Mouse (Mus musculus) embryo, embryonic 9.5 days (tissue): ENCODE data around the gene Egfr.

Source experiments
- DNase-seq: peaks from one replicate; pipeline ENCODE4 v3.0.0-alpha.2; 2017; ENCODE audit errors: extremely low spot score

Gene Egfr

GRCm38 (mm10) chr11:16958520-16958919 lies 206.5 kb downstream of the Egfr start:
- no peak for DNase-seq
